Mouse (Mus musculus) layer of hippocampus, adult 8-10 months (tissue): ENCODE results near the gene Umad1. TPM values are rescaled to one million over a fixed set of nuclear protein-coding genes. Genes with fewer than 3 reads are reported as not detected.

Source experiments
- DNase-seq, 2 experiments: peaks; one replicate each; pipeline ENCODE4 v3.0.0; 2022; ENCODE audit warnings: low spot score in 2 of 2
- total RNA-seq, 4 experiments: library from RNA; stranded (reverse); gene quantifications; 2 replicates each; pipeline ENCODE4 v1.2.4; 2022

Gene Umad1
- total RNA-seq, 4 experiments from 2014 or later: 33.2 to 40.9 (median 37.7) TPM

- DNase-seq: no peak
Measured at GRCm38 (mm10) chr6:8506631-8507030, 247.5 kb downstream of the Umad1 start.

Other genes with a start within 250 kb of the Umad1 start
- gene Col28a1, start 66.7 kb upstream of the Umad1 start, total RNA-seq: under 1 TPM; 0.45 to 0.87 (median 0.54) TPM
- 10 to 100 TPM; 23.8 to 25.1 (median 25.0) TPM for gene Mios, start 50.1 kb upstream of the Umad1 start, total RNA-seq
- gene Rpa3, start 115 bp upstream of the Umad1 start, total RNA-seq: 10 to 100 TPM; 12.3 to 15.6 (median 14.2) TPM
- gene Gm45062, start 162 bp downstream of the Umad1 start, total RNA-seq: 1 to 10 TPM; 4.6 to 6.6 (median 5.0) TPM